Mouse (Mus musculus) spleen, postnatal 4 days (tissue): Measurements from ENCODE around the gene Pabpn1l.
"Not testable (repeated sequence)": the region's sequence is repeated elsewhere in the genome, so short reads cannot be mapped to it uniquely, and the experiment has no call there.

Experiments
- DNase-seq, 2 experiments: peaks; one replicate each; pipeline ENCODE4 v3.0.0; 2022; ENCODE audit warnings: low spot score in 2 of 2

The Pabpn1l gene

DNA sequence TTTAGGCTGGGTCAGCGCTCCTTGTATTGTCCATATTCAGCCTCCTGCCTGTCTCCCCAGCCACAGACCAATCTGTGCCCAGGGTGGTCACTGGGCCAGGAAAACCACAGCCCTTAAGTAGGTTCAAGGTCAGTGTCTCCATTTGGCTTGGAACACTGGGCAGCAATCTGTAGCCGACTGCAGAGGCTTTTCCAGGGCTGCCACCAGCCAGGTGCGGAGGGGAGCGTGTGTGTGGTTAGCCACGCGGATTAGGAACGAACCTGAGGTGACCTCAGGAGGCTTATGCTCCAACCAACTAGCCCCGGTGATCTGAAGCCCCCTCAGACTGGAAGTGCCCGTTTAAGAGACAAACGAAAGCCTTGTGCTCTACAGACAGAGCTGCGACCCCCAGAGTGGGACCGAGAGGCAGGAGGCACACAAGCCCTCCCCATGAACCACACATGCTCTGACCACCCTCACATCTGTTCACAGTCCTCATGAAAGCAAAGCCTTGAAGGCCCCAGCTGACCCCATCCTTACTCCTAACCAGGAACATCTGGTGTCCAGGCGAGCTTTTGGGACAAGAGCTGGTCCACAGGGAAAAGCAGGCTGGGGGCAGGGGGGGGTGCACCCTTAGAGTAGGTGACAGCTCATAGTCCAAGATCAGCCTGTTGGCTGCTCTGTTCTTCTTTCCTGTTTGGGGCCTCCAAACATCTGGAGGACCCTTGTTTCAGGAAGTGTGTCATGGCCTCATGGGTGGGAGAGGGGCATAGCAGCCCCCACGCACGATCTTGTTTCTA, 25.8 kb upstream of the Pabpn1l start:
- DNase-seq, result no peak

DNA sequence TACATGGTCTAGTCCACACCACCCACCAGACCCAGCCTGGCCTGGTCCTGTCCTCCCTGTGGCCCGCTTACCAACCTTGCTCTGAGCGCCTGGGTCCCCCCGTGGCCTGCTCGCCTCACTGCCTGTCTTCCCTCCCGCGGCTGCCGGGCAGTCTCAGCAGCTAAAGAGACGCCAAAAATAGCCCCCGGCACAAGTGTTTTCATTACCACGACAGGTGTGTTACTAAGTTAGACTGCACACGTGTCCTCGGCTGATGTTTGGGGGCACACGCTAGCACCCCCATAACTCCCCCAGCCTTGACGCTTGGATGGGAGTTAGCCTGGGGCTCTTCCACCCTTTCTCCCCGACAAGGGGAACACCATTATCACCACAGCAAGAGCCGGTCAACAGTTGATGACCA, 23.8 kb upstream of the Pabpn1l start:
- no peak for DNase-seq

DNA sequence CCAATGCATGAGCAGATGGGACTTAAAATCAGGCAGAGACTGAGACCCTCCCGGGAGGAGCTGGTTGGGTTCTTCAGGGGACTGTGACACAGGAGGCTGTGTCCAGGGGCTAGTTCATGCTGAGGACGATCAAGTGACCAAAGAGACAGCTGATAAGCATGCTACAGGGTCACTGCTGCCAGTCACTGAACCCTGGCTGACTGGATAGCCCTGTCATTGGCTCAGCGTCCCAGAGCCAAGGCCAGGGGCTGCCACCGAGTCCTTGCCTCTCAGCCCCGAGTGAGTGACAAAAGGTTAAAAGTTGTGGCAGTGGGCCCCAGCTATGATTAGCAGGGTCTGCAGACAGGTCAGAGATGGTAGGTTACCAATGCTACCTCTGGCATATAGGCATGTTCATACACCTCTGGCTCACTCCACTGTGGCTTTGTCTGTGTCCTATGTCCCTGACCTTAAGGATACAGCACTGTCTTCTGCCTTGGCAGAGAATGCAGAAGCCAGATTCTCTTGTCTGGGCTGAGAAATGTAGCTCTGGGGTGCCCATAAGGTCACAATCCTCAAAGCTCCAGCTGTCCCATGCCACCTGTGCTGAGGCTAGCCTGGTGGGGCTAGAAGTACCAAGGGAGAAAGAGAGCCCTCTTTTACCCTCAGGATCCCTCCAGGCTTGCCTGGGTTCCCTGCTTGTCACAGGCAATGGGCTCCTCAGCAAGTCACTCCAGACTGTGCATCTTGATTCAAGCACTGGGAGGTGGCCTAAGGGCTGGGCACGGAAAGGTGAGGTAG, 21.8 kb upstream of the Pabpn1l start:
- DNase-seq, result no peak

DNA sequence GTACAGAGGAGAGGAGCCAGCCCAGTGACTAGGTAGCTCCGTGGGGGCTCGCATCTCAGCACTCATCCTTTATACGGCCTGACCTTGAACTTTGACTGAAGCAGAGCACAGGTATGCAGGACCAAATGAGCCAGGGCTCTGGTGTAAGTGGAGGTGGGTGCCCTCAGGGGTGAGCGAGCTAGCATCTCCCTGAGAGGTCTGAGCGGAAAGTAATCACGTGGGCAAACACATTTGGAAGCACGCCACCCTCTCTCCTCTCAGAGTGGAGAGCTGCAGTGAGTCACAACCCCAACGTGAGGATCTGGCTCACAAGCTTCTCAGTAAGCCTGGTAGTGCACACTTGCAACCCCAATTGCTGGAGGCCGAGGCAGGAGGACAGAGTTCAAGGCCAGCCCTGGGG, 19.5 kb upstream of the Pabpn1l start:
- no peak for DNase-seq

DNA sequence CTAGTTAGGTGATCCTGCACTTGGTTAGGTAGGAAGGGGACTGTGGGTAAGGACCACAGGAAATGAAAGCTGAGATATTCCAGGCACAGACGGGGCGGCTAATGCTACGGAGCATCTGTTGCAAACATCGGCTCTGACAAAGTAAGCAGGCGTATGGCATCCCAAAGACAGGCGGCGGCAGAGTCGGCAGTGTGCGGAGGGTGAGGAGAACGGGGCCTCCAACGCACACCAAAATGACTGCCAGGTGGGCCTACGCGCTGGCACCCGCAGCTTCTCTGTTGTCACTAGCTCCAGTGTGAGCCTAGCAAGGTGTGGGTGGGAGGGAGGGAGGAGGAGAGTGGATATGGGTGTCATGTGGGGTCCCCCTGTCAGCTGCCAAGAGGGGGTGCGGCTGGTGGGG, 18.9 kb upstream of the Pabpn1l start:
- DNase-seq, result no peak

DNA sequence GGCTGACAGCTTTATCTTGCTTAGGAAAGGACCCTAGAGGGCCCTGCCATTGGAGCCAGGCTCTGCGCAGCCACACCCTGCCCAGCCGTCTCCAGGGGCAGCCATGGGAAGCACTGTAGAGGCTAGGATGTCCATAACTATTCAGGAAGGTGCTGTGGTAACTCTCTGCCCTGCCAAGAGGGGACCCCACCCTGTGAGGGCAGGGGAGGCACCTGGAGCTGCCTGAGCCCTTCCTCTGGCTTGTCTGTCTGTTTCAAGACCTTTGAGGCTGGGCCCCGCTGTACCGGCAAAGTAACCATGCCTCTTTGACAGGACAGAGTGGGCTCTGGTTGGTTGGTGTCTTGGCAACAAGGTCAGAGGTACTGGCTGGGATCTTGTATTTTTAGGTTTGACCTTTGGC, 18.3 kb upstream of the Pabpn1l start:
- DNase-seq, result no peak

DNA sequence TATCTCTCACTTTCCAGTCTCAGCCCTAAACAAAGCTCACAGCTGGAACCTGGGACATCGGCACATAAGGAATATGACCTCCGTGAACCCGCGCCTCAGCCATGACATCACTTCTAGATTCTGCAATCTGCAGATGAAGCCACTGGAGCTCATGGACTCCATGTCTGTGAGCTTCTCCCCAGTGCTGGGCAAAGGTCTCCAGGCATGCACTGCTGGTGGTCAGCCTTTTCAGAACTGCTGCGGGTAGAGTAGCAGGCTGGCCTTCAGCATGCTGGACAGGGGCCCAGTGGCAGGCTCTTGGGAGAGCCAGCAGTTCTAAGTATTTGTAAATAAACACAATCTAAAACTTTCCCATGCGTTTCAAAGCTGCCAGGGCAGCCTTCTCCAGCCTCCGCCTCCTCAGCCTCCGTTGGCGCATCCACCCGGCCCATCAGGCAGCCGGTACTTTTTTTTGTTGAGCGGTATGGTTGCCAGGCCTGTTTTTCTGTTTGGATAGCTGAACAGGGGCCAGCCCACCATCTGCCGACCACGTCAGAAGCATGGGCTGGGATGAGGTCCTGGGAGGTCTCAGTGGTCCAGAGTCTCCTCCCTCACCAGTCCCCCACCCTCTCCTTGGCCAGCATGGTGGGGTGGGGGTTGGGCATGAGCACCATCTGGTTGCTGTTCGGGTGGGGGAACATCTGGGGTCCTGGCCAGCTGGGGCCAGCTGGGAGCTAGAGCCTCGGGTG, 17.1 kb upstream of the Pabpn1l start:
- no peak for DNase-seq

DNA sequence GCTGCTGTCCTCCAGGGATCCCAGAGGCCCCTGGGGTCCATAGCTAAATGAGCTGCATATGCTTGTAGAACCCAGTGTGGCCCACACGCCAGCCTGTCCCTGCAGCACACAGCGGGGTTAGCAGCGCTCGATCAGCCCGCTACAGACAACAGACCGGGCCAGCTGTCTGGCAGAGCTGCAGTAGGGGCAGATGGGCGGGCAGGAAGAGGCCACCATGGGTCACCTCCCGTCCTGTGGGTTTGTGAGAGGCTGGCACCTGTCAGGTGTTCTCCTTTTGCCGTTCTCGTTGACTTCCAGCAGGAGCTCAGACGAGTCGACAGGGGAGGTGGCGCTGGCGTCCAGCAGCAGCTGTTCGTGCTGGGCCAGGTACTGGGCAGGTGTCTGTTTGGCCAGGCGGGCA, 16.1 kb upstream of the Pabpn1l start:
- no peak for DNase-seq

DNA sequence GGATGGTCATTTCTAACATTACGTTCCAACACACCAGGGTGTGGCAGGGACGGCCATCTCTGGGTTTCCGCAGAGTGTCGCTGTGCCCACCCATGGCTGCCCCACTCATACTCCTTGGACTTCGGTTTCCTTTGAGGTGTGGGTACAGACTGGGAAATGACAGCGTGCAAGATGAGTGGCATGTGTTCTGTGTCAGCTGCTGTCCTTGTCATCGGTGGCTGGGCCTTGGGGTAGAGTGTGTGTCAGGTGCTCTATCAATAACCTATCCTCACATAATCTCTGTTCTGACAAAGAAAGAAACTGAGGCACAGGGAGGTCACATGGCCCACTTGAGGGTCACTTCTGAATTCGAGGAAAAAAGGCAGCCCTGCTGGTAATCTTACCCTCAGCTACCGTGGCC, 14.7 kb upstream of the Pabpn1l start:
- no peak for DNase-seq

DNA sequence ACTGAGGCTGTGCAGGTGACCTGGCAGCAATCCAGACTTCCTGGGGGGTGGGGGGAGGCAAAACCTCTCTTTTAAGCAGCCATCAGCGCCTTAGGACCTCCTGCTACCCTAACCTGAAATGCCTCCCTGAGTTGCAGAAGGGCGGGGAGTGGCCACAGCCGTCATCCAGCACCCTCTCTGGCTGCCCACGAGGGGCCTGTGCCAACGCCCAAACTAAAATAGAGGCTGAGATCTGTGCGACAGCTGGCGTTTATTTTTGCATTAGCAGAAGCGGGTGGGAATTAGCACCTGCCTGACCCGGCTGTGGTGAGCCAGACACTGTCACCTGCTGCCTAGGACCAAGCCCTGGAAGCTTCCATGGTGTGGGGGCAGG, 14.2 kb upstream of the Pabpn1l start:
- no peak for DNase-seq

DNA sequence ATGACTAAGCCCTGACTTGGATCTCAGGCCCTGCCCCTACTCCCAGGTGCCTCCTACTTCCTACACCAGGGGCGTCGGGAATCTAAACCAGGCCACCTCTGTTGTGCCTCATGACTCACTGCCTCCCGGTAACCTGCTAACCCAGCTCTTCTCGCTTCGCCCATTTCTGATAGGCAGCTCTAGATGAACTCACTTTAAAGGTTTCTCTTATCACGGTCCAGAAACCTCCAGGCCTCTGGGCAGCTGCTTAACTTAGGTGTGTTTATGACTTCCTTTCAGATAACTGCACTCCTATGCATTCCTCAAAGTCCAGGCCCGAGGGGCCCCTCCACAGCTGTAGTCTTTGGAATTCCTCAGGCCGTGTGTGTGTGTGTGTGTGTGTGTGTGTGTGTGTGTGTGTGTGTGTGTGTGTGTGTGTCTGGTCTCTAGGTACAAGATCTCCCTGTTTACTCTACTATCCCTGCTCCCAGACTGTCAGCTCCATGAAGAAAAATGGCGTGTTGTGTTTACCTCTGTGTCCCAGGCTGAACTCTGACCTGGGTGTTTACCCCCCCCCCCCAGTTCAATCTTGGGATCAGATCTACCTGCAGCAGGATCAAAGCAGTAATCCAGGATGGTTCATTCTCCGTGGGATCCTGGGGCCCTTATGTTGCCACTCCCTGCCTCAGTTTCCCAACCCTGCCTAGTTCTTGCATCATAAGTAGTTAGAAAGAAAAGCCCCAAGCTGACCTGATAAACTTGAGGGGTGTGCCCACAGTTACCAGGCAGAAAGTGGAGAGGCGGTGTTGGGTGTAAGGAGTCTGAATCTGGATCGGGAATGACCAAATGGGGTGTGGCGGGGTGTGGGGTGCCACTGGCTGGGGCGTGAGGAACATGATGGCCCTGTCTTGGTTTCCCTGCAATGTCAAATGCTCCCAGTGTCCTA, 13.6 kb upstream of the Pabpn1l start:
- peak in 1 of 2 experiments; percentile 45 for DNase-seq

DNA sequence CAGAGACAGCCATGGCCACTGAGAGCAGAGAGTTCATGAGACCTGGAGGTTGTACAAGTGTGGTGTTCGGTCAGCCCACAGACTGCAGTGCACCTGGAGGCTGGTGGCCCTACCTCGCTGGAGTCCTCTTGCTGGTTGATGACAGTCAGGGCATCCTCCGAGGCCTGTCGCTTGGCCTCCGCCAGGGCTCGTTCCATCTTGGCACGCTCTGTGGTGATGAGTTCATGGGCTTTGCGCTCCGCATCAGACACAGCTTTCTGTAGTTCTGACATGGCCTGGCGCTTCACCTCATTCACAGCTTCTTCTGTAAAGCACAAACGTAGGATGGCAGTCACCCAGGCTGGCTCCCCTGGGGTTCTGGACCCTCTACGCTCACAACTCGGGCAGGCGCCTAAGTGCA, 10.7 kb upstream of the Pabpn1l start:
- DNase-seq, result no peak

DNA sequence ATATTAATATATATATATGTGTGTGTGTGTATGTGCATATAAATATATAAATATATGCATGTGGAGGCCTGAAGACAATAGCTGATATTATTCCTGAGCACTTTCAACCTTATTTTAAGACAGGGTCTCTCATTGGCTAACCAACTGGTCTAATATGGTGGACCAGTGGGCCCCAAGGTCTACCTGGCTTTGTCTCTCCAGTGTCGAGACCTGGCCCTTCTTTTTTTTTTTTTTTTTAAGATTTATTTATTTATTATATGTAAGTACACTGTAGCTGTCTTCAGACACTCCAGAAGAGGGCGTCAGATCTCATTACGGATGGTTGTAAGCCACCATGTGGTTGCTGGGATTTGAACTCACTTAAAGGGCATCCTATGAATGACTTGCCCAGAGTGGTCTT, 9.6 kb upstream of the Pabpn1l start:
- not testable (repeated sequence) for DNase-seq

DNA sequence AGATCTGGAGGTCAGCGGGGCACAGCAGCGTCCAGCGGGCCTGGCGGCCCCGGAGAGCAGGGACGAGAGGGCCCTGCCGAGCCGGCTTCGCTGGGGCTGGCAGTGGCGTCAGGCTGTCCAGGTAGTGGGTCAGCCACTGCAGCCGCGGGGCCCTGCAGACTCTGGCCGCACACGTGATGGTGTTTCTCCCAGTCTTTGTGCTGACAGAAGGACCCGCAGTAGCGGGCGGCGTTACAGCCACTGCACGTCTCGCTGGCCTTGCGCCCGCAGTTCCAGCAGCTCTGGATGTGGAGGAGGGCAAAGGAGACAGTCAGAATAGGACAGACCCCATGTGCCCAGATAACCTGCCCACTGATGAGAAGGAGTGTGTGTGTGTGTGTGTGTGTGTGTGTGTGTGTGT, 8.2 kb upstream of the Pabpn1l start:
- DNase-seq, result no peak

DNA sequence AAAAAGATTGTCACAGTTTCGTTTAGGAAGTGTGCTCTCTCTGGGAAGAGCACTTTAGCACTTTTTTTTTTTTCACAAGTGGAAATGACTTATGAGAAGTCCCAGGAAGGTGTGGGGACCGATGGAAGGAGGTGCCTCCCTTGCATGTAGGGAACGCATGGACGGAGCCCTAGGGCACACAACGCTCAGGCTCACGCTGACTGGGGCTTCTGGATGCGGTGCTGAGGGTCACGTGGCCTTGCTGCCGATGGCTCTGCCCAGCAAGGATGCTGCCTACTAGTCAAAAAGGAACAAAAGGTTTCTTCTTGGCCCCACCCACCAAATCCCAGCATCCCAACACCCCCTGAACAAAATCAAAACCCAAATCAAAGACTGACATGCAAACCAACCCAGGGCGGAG, 6.8 kb upstream of the Pabpn1l start:
- no peak for DNase-seq

DNA sequence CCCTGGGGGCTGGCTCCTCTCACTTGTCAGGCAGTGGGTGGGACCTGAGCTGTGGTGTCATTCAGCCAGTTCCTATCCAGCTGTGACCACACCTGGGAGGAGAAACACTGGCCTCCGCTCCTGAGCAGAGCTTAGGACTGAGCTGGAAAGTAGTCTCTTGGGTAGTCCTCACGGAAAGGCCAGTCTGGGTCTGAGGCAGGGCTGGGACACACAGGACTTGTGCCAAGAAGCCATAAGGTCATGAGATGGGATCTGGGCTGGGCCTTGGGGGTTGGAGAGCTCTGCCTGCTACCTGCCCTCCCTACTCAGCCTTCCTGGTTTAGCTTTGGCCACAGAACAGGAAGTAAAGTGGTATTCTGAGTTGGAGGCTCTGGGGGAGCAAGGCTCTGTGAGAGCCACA, 4.4 kb upstream of the Pabpn1l start:
- DNase-seq, result no peak

DNA sequence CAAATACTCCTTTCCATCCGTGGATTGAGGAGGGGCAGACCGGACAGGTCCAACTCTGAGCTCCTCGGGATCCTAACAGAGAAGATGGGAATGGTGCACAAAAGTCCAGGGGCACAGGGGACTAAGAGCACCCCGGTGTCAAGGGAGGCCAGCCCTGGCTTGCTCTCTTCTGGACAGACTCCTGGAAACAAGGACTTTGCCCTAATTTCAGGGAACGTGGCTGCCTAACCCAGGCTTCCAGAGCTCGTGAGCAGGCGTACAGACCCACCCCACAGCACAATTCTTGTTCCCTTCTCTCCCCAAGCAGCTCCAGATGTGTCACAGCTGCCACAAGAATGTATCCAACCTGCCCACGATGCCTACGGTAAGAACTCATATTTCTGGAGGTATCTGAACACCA, 3.3 kb upstream of the Pabpn1l start:
- DNase-seq, result no peak

DNA sequence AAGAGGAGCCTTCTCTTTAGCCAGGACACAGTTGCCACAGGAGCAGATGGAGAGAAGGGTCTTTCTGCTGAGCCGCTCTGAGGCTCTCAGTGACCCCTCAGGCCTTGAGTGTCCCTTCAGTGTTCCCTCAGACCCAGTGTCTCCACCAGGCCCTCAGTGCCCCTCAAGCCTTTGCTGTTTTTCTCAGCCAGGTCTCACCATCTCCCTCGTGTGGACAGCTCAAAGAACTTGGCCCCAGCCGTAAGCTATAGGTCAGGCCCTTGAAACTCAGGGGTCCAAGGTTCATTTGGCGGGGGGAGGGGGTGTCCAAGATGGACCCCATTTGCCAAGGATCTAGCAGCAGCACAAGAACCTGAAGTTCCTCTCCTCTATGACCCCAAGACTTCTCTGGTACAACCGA, 2.1 kb upstream of the Pabpn1l start:
- no peak for DNase-seq

DNA sequence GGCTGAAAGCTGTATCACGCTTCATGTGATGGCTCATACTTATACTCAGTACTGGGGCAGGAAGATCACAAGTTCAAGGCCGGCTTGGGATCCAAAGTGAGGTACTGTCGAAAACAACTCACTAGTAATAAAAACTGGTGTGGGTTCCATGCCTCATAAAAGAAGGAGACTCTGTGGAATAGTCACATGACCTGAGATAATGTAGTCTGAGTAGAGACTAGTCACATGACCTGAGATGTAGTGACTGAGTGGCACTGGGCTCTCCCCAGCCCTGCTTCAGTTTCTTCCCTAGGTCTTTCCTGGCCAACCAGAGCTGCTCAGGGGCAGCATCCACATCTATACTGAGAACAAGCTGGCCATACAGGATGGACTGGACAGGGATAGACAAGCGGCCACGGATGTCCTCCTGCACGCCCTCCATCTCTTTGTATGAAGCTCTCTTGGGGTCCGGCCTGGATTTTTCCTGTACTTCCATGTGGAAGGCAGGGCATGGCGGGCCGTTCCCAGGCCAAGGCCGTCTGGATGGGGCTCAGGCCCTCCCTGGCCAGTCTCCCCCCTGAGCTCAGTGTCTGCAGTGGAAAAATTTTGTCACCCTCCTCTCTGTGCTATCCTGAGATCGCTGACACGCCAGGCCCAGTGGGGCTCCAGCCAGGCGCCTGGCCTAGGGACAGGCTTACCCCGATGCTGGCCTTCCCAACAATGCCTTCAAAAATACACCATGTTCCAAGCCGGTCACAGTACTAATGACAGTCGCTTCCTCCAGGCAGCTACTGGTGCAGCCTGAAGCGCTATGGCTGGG, 1.5 kb upstream of the Pabpn1l start:
- no peak for DNase-seq

DNA sequence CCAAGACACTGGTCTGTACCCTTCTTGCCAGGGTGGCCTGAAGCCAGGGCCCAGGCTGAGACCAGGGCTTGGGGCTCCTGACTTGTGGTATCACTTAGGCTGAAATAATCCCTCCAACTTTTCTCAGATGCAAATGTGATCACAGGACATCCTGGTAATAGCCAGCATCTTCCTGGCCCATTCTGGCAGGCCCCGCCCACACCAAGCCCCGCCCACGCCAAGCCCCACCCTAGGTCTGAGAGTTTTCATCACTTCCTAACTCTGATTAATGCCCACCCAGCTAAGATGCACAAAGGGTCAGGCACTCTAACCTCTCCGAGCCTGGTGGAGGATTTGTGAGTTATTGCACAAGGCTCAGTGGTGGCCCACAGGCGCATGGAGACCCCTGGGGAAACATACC, 2.1 kb downstream of the Pabpn1l start:
- DNase-seq, result no peak
